Mouse (Mus musculus): ENCODE measurements around the gene Churc1. TPM values are rescaled to one million over a fixed set of nuclear protein-coding genes. Genes with fewer than 3 reads are reported as not detected.

The Churc1 gene
- total RNA-seq, 4 experiments from 2014 or later: 74.6 to 86.6 (median 80.5) TPM

Other genes with a start within 250 kb of the Churc1 start
- 10 to 100 TPM; 11.4 to 14.3 (median 13.2) TPM for gene Plekhg3, start 234.6 kb upstream of the Churc1 start, total RNA-seq (2022)
- gene Sptb, start 55.0 kb upstream of the Churc1 start, total RNA-seq (2022): 10 to 100 TPM; 91.9 to 98.2 (median 95.8) TPM
- gene Fntb, start 51 bp downstream of the Churc1 start, total RNA-seq (2022): 10 to 100 TPM; 12.8 to 16.1 (median 14.9) TPM
- not detected for gene Gpx2, start 30.0 kb downstream of the Churc1 start, total RNA-seq (2022)
- gene Rab15, start 57.4 kb downstream of the Churc1 start, total RNA-seq (2022): under 1 TPM; 0.25 to 0.92 (median 0.32) TPM
- 10 to 100 TPM; 59.2 to 86.0 (median 63.7) TPM for gene Max, start 196.7 kb downstream of the Churc1 start, total RNA-seq (2022)

Measured in heart, adult 8-10 months (tissue).